In the genomic region with DNA sequence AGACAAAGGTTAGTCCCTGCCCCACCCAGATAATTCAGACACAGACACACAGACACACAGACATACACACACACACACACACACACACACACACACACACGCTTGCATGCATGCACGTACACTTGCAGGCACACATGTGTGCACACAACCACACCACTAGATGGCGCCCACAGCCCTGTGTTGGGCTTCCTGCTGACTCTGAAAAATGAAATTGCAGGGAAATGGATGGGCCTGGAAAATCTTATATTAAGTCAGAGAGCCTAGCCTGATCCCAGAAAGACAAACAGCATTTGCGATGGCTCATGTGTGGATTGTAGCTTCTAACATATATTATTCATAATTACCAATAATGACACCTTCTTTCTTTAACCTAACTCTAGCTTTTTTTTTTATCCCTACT, we compare ENCODE assay signal across 9 mouse cellular contexts. TPM values are rescaled to one million over a fixed set of nuclear protein-coding genes. Genes with fewer than 3 reads are reported as not detected.
DNase-seq lines count a peak whose midpoint lies in the region; ATAC-seq lines count a peak whose summit lies in the region.
"Had no signal": no experiment of that assay in that cellular context is flagged by ENCODE, and none has a peak within 500 bp of the region (broad histone marks: within the 10 kb centered on the region; RNA-seq: fewer than 3 reads in every experiment).

No protein-coding gene starts in this region.

- ATAC-seq in liver, embryonic 11.5 days (replicated peaks; ENCODE audit: low FRiP score): no peak
- ATAC-seq in intestine, embryonic 14.5 days (replicated peaks; ENCODE audit: low FRiP score, low TSS enrichment, low read depth): 0 out of 2 replicates have a peak, but pooled peaks have one; percentile 49
- no peak for ATAC-seq in erythroid progenitor cell, adult 5-6 weeks (replicated peaks; ENCODE audit: low FRiP score, poor library complexity, severe bottlenecking)

- H3K9me3 ChIP-seq in liver, embryonic 11.5 days (ENCODE audit: control insufficient read depth, low read length): no peaks in the 10 kb centered on the region
- H3K9me3 ChIP-seq in intestine, embryonic 14.5 days (ENCODE audit: control insufficient read depth, low read length): 0 out of 2 replicates have a peak, but pooled peaks cover 7% of the 10 kb centered on the region

- H3K4me3 ChIP-seq in liver, embryonic 11.5 days (ENCODE audit: low read depth, low read length): no peak overlapping the region
- H3K4me3 ChIP-seq in intestine, embryonic 14.5 days (ENCODE audit: low read depth, low read length): no peak overlapping the region
- H3K4me3 ChIP-seq: midbrain, embryonic 12.5 days had no signal

- no peaks in the 10 kb centered on the region for H3K4me1 ChIP-seq in liver, embryonic 11.5 days (replicated peaks; ENCODE audit: control insufficient read depth, insufficient read depth, low read length)
- H3K4me1 ChIP-seq in intestine, embryonic 14.5 days (replicated peaks; ENCODE audit: control insufficient read depth, insufficient read depth, low read length): no peaks in the 10 kb centered on the region
- H3K4me1 ChIP-seq: midbrain, embryonic 12.5 days had no signal

- no peaks in the 10 kb centered on the region for H3K27me3 ChIP-seq in liver, embryonic 11.5 days (replicated peaks; ENCODE audit: control insufficient read depth, insufficient read depth, low read length)
- H3K27me3 ChIP-seq in intestine, embryonic 14.5 days (replicated peaks; ENCODE audit: control insufficient read depth, insufficient read depth, low read length): no peaks in the 10 kb centered on the region
- H3K27me3 ChIP-seq: midbrain, embryonic 12.5 days had no signal

- no peaks in the 10 kb centered on the region for H3K36me3 ChIP-seq in liver, embryonic 11.5 days (ENCODE audit: control insufficient read depth, insufficient read depth, low read length)
- H3K36me3 ChIP-seq in intestine, embryonic 14.5 days (ENCODE audit: control insufficient read depth, insufficient read depth, low read length): no peaks in the 10 kb centered on the region
- H3K36me3 ChIP-seq: midbrain, embryonic 12.5 days had no signal

- H3K4me2 ChIP-seq in liver, embryonic 11.5 days: no peak overlapping the region
- no peak overlapping the region for H3K4me2 ChIP-seq in intestine, embryonic 14.5 days (ENCODE audit: low read length)
- H3K4me2 ChIP-seq: midbrain, embryonic 12.5 days had no signal

- 36% methylated on average over 4 of the region's 4 CpGs for WGBS in liver, embryonic 11.5 days
- WGBS in intestine, embryonic 14.5 days: 34% methylated on average over 4 of the region's 4 CpGs

- H3K9ac ChIP-seq in liver, embryonic 11.5 days (ENCODE audit: low read depth, low read length): no peak overlapping the region
- H3K9ac ChIP-seq in intestine, embryonic 14.5 days (ENCODE audit: low read length): no peak overlapping the region
- H3K9ac ChIP-seq: midbrain, embryonic 12.5 days had no signal

- no peak overlapping the region for H3K27ac ChIP-seq in liver, embryonic 11.5 days (ENCODE audit: low read depth, low read length)
- no peak overlapping the region for H3K27ac ChIP-seq in intestine, embryonic 14.5 days (ENCODE audit: low read depth)
- H3K27ac ChIP-seq: midbrain, embryonic 12.5 days had no signal

- peak; percentile 71 to 73 for DNase-seq in cerebellum, postnatal 10 days
- no peak for DNase-seq in cerebellum, postnatal 4 days (ENCODE audit: low spot score in 2 of 2)
- DNase-seq in liver: peak; percentile 66
- no peak for DNase-seq in liver, embryonic 11.5 days (ENCODE audit: low spot score)
- DNase-seq in adrenal gland, postnatal 10 days: peak; percentile 56
- peak; percentile 80 for DNase-seq in intestine, embryonic 14.5 days (ENCODE audit: low spot score)
- peak; percentile 55 for DNase-seq in lung, postnatal 10 days

RNA-seq across cellular contexts. Expression of a gene that starts 38.7 kb away (rescaled TPM):
- 0.69 and 1.8 TPM in 2 replicates for polyA plus RNA-seq in liver, embryonic 11.5 days (2014; fragmentation: Nextera tagmentation; extraction: Ambion mirVana)
- under 1 TPM; 0.45 to 0.79 TPM for total RNA-seq in adrenal gland, postnatal 10 days (2021)
- polyA plus RNA-seq in intestine, embryonic 14.5 days (2014; fragmentation: Nextera tagmentation; extraction: Ambion mirVana): 1.8 and 2.2 TPM in 2 replicates
- not detected in 2 replicates for total RNA-seq in erythroid progenitor cell, adult 5-6 weeks (2015; ENCODE audit: low replicate concordance)
- not detected in 2 replicates for total RNA-seq in erythroid progenitor cell, adult 5-6 weeks (2017; ENCODE audit: low replicate concordance)

Comparison
In these comparisons a context has a peak if more than half of its experiments do, and no peak if none do; other contexts are left out.
1. DNase-seq: peak in cerebellum, postnatal 10 days (2 of 2), liver (single experiment), adrenal gland, postnatal 10 days (single experiment), intestine, embryonic 14.5 days (single experiment) and lung, postnatal 10 days (single experiment); none in cerebellum, postnatal 4 days (0 of 2) and liver, embryonic 11.5 days (single experiment).